Mouse (Mus musculus) erythroblast, embryonic 14.5 days (primary cell): Measurements from ENCODE around the gene Kat6b.
"Not testable (repeated sequence)": the region's sequence is repeated elsewhere in the genome, so short reads cannot be mapped to it uniquely, and the experiment has no call there.

ENCODE experiments used
- GATA1 ChIP-seq: IDR thresholded peaks from 2 replicates; pipeline ENCODE4 v1.6.1; 2012; ENCODE audit warnings: low read length, inconsistent platforms, mixed read lengths
- TAL1 ChIP-seq: IDR thresholded peaks from 3 replicates; pipeline ENCODE4 v1.6.1; 2012; ENCODE audit warnings: low read length, inconsistent platforms, mixed read lengths

DNA sequence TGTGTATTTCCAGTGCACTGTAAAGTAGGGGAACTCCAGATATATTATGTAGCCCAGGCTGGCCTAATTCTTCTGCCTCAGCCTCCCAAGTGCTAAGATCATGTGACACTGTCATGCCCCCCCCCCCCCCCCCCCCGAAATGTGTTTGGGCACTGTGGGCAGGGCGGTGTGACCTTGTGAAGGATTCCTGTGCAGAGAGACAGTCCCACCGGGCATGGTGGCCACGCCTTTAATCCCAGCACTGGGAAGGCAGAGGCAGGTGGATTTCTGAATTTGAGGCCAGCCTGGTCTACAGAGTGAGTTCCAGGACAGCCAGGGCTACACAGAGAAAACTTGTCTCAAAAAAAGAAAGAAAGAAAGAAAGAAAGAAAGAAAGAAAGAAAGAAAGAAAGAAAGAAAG is 40.3 kb downstream of the Kat6b start:
- TF ChIP-seq GATA1, TAL1: not testable (repeated sequence)
